ENCODE assay signal across 14 mouse cellular contexts in genomic region chr1:93125256-93125655, GRCm38 (mm10). TPM values are rescaled to one million over a fixed set of nuclear protein-coding genes. Genes with fewer than 3 reads are reported as not detected.
DNase-seq lines count a peak whose midpoint lies in the region; ATAC-seq and TF ChIP-seq lines count a peak whose summit lies in the region.
"Had no signal": no experiment of that assay in that cellular context is flagged by ENCODE, and none has a peak within 500 bp of the region (broad histone marks: within the 10 kb centered on the region; RNA-seq: fewer than 3 reads in every experiment).

No protein-coding gene starts in this region.

- ATAC-seq in heart, embryonic 11.5 days (replicated peaks; ENCODE audit: insufficient number of reproducible peaks, low FRiP score, low TSS enrichment) = no peak
- no peak for ATAC-seq in limb, embryonic 14.5 days (ENCODE audit: low FRiP score, low read depth)
- ATAC-seq in hematopoietic stem cell, adult 5-6 weeks (replicated peaks in 1 of 2; ENCODE audit: insufficient read depth in 1 of 2, low FRiP score in 2 of 2, low TSS enrichment in 1 of 2, low read depth in 1 of 2, poor library complexity in 2 of 2, severe bottlenecking in 2 of 2) = peak; percentile 81 to 91
- ATAC-seq: forebrain, embryonic 16.5 days had no signal

- H3K9me3 ChIP-seq in heart, embryonic 11.5 days (replicated peaks; ENCODE audit: control insufficient read depth, low read length) = no peaks in the 10 kb centered on the region
- H3K9me3 ChIP-seq in limb, embryonic 14.5 days (ENCODE audit: control insufficient read depth, low read length) = no peaks in the 10 kb centered on the region
- H3K9me3 ChIP-seq in limb, embryonic 10.5 days (replicated peaks) = no peaks in the 10 kb centered on the region
- H3K9me3 ChIP-seq: embryonic facial prominence, embryonic 12.5 days; limb, embryonic 13.5 days had no signal

- no peaks in the 10 kb centered on the region for H3K36me3 ChIP-seq in heart, embryonic 11.5 days (ENCODE audit: control insufficient read depth, insufficient read depth, low read length)
- H3K36me3 ChIP-seq in limb, embryonic 14.5 days (ENCODE audit: control insufficient read depth, insufficient read depth, low read length) = no peaks in the 10 kb centered on the region
- no peaks in the 10 kb centered on the region for H3K36me3 ChIP-seq in limb, embryonic 10.5 days
- H3K36me3 ChIP-seq: embryonic facial prominence, embryonic 12.5 days; limb, embryonic 13.5 days had no signal

- no peak overlapping the region for H3K4me2 ChIP-seq in heart, embryonic 11.5 days
- no peak overlapping the region for H3K4me2 ChIP-seq in limb, embryonic 14.5 days (replicated peaks; ENCODE audit: low read depth, low read length, severe bottlenecking)
- H3K4me2 ChIP-seq: embryonic facial prominence, embryonic 12.5 days; hindbrain, embryonic 14.5 days; limb, embryonic 13.5 days had no signal

- 59% methylated on average over 5 of the region's 5 CpGs for WGBS in heart, embryonic 11.5 days (ENCODE audit: insufficient replicate concordance)
- WGBS in limb, embryonic 14.5 days = 36% methylated on average over 5 of the region's 5 CpGs
- WGBS in limb, embryonic 10.5 days = 63% methylated on average over 5 of the region's 5 CpGs

- no peak overlapping the region for H3K4me3 ChIP-seq in heart, embryonic 11.5 days (ENCODE audit: low read depth, low read length)
- no peak overlapping the region for H3K4me3 ChIP-seq in limb, embryonic 14.5 days (replicated peaks; ENCODE audit: low read length)
- H3K4me3 ChIP-seq in limb, embryonic 10.5 days = no peak overlapping the region
- H3K4me3 ChIP-seq: embryonic facial prominence, embryonic 12.5 days; limb, embryonic 13.5 days had no signal

- no peak for TF ChIP-seq POLR2A in limb, embryonic 14.5 days (IDR thresholded peaks at IDR 0.05; ENCODE audit: borderline replicate concordance, extremely low read depth, insufficient read depth, insufficient read length)

- H3K27me3 ChIP-seq in heart, embryonic 11.5 days (ENCODE audit: control insufficient read depth, insufficient read depth, low read length) = no peaks in the 10 kb centered on the region; the same call in none of the 2 replicates
- H3K27me3 ChIP-seq in limb, embryonic 14.5 days (ENCODE audit: control insufficient read depth, insufficient read depth, low read length) = no peaks in the 10 kb centered on the region
- no peaks in the 10 kb centered on the region for H3K27me3 ChIP-seq in limb, embryonic 10.5 days (ENCODE audit: low read depth, poor library complexity, severe bottlenecking)
- H3K27me3 ChIP-seq: embryonic facial prominence, embryonic 12.5 days; limb, embryonic 13.5 days had no signal

- no peak overlapping the region for H3K9ac ChIP-seq in heart, embryonic 11.5 days (ENCODE audit: low read depth, low read length)
- no peak overlapping the region for H3K9ac ChIP-seq in limb, embryonic 14.5 days (ENCODE audit: low read depth, low read length, severe bottlenecking)
- H3K9ac ChIP-seq: embryonic facial prominence, embryonic 12.5 days; hindbrain, embryonic 14.5 days; limb, embryonic 13.5 days had no signal

- H3K27ac ChIP-seq in heart, embryonic 11.5 days (ENCODE audit: low read depth, low read length) = no peak overlapping the region
- H3K27ac ChIP-seq in limb, embryonic 14.5 days (replicated peaks; ENCODE audit: low read depth, low read length) = no peak overlapping the region
- no peak overlapping the region for H3K27ac ChIP-seq in limb, embryonic 10.5 days
- H3K27ac ChIP-seq: embryonic facial prominence, embryonic 12.5 days; hindbrain, embryonic 14.5 days; limb, embryonic 13.5 days had no signal

- DNase-seq in heart, adult 11 months = peak; percentile 88
- DNase-seq in limb, embryonic 14.5 days (ENCODE audit: low spot score) = peak; percentile 29
- no peak for DNase-seq in limb, embryonic 10.5 days (ENCODE audit: low spot score)
- DNase-seq in 416B (ENCODE audit: low read depth) = peak; percentile 78
- no peak for DNase-seq in right cerebral cortex, postnatal 25 days
- DNase-seq in thymus, postnatal 4 days = no peak
- DNase-seq: cerebellum, adult 2 months had no signal

- no peaks in the 10 kb centered on the region for H3K4me1 ChIP-seq in heart, embryonic 11.5 days (ENCODE audit: control insufficient read depth, insufficient read depth, low read length)
- peaks cover 12% of the 10 kb centered on the region for H3K4me1 ChIP-seq in limb, embryonic 14.5 days (ENCODE audit: control insufficient read depth, insufficient read depth, low read length)
- peaks cover 14% of the 10 kb centered on the region for H3K4me1 ChIP-seq in limb, embryonic 10.5 days

RNA-seq across cellular contexts. Expression of gene Agxt, which starts 9.8 kb away (rescaled TPM):
- 0.61 TPM in 1 of 2 replicates, not detected in the other for polyA plus RNA-seq in heart, embryonic 11.5 days (2014; fragmentation: Nextera tagmentation; extraction: Ambion mirVana)
- polyA plus RNA-seq in limb, embryonic 14.5 days (2012; rRNA removed) = not detected in 2 replicates
- polyA plus RNA-seq in limb, embryonic 14.5 days (2014; fragmentation: Nextera tagmentation; extraction: Ambion mirVana) = not detected in 2 replicates
- 0.11 TPM in 1 of 2 replicates, not detected in the other for polyA plus RNA-seq in limb, embryonic 10.5 days (2016; fragmentation: Nextera tagmentation; extraction: Ambion mirVana)
- total RNA-seq in hematopoietic stem cell, adult 5-6 weeks (2017) = not detected in 2 replicates
- total RNA-seq: heart, adult 18-20 months had no signal
- polyA plus RNA-seq: cerebellum, adult 2 months; embryonic facial prominence, embryonic 12.5 days; forebrain, embryonic 16.5 days; hindbrain, embryonic 14.5 days; limb, embryonic 13.5 days had no signal

RNA-seq across cellular contexts. Expression of gene Kif1a, which starts 23.5 kb away (rescaled TPM):
- 5.7 and 6.3 TPM in 2 replicates for polyA plus RNA-seq in heart, embryonic 11.5 days (2014; fragmentation: Nextera tagmentation; extraction: Ambion mirVana)
- 8.1 and 10.4 TPM in 2 replicates for polyA plus RNA-seq in limb, embryonic 14.5 days (2012; rRNA removed)
- polyA plus RNA-seq in limb, embryonic 14.5 days (2014; fragmentation: Nextera tagmentation; extraction: Ambion mirVana) = 16.4 and 17.5 TPM in 2 replicates
- polyA plus RNA-seq in limb, embryonic 10.5 days (2016; fragmentation: Nextera tagmentation; extraction: Ambion mirVana) = 2.2 and 4.9 TPM in 2 replicates
- not detected in 2 replicates for total RNA-seq in hematopoietic stem cell, adult 5-6 weeks (2017)

RNA-seq across cellular contexts. Expression of gene 2310007B03Rik, which starts 35.5 kb away (rescaled TPM):
- polyA plus RNA-seq in heart, embryonic 11.5 days (2014; fragmentation: Nextera tagmentation; extraction: Ambion mirVana) = 0.11 TPM in 1 of 2 replicates, not detected in the other
- 2.9 and 4.2 TPM in 2 replicates for polyA plus RNA-seq in limb, embryonic 14.5 days (2012; rRNA removed)
- 6.9 and 9.0 TPM in 2 replicates for polyA plus RNA-seq in limb, embryonic 14.5 days (2014; fragmentation: Nextera tagmentation; extraction: Ambion mirVana)
- polyA plus RNA-seq in limb, embryonic 10.5 days (2016; fragmentation: Nextera tagmentation; extraction: Ambion mirVana) = 0.74 and 1.4 TPM in 2 replicates
- not detected in 2 replicates for total RNA-seq in hematopoietic stem cell, adult 5-6 weeks (2017)
- polyA plus RNA-seq: cerebellum, adult 2 months had no signal

RNA-seq across cellular contexts. Expression of gene Crocc2, which starts 43.3 kb away (rescaled TPM):
- polyA plus RNA-seq in heart, embryonic 11.5 days (2014; fragmentation: Nextera tagmentation; extraction: Ambion mirVana) = 0.10 and 0.24 TPM in 2 replicates
- 0.39 and 0.46 TPM in 2 replicates for polyA plus RNA-seq in limb, embryonic 14.5 days (2012; rRNA removed)
- polyA plus RNA-seq in limb, embryonic 14.5 days (2014; fragmentation: Nextera tagmentation; extraction: Ambion mirVana) = 0.17 and 0.51 TPM in 2 replicates
- polyA plus RNA-seq in limb, embryonic 10.5 days (2016; fragmentation: Nextera tagmentation; extraction: Ambion mirVana) = 0.33 and 0.34 TPM in 2 replicates
- total RNA-seq in hematopoietic stem cell, adult 5-6 weeks (2017) = 0.10 TPM in 1 of 2 replicates, not detected in the other

Comparison
In these comparisons a context has a peak if more than half of its experiments do, and no peak if none do; other contexts are left out.
1. DNase-seq: peak in heart, adult 11 months (single experiment), limb, embryonic 14.5 days (single experiment) and 416B (single experiment); none in limb, embryonic 10.5 days (single experiment), right cerebral cortex, postnatal 25 days (single experiment) and thymus, postnatal 4 days (single experiment).
2. ATAC-seq: peak in hematopoietic stem cell, adult 5-6 weeks (2 of 2); none in heart, embryonic 11.5 days (single experiment) and limb, embryonic 14.5 days (single experiment).